Mouse (Mus musculus): ENCODE data around the gene Stox2.

GRCm38 (mm10) chr8:47412696-47413523, 33.3 kb downstream of the Stox2 start:
- TF ChIP-seq CTCF (conservative IDR thresholded peaks at IDR 0.05; ENCODE audit: insufficient read depth, insufficient read length, low read depth, low read length) (no peak), POLR2A (IDR thresholded peaks at IDR 0.05; ENCODE audit: low read depth, low read length) (no peak)
